Mouse (Mus musculus): ENCODE measurements around the gene Klhl29. TPM values are rescaled to one million over a fixed set of nuclear protein-coding genes. Genes with fewer than 3 reads are reported as not detected.
A peak's percentile ranks its signal among the peaks of the same experiment; 100 is the strongest.

Klhl29 gene
- polyA plus RNA-seq, 1 experiment = 1.1 TPM

GRCm38 (mm10) chr12:5191206-5191605 lies 184.3 kb downstream of the Klhl29 start:
- Histone ChIP-seq H3K27ac (ENCODE audit: control insufficient read depth, insufficient read depth, low read depth, low read length) (no peak overlapping the region; the same call in 1 of the 2 replicates), H3K4me3 (ENCODE audit: control insufficient read depth, low read depth, low read length) (no peak overlapping the region), H3K36me3 (ENCODE audit: control insufficient read depth, insufficient read depth, low read length) (no peaks in the 10 kb centered on the region), H3K27me3 (ENCODE audit: control insufficient read depth, insufficient read depth, low read length) (no peaks in the 10 kb centered on the region), H3K4me1 (ENCODE audit: control insufficient read depth, insufficient read depth, low read length) (peaks cover 8% of the 10 kb centered on the region)
- TF ChIP-seq CTCF (IDR thresholded peaks at IDR 0.05; ENCODE audit: control insufficient read depth, insufficient read depth, insufficient replicate concordance, low read depth, low read length) = no peak
- no peak for TF ChIP-seq POLR2A (IDR thresholded peaks at IDR 0.05; ENCODE audit: control insufficient read depth, low read depth, low read length)

GRCm38 (mm10) chr12:5189446-5190150 lies 185.9 kb downstream of the Klhl29 start:
- peaks cover 8% of the 10 kb centered on the region for H3K4me1 ChIP-seq (ENCODE audit: control insufficient read depth, insufficient read depth, low read length)
- TF ChIP-seq CTCF (IDR thresholded peaks at IDR 0.05; ENCODE audit: control insufficient read depth, insufficient read depth, insufficient replicate concordance, low read depth, low read length) (no peak), POLR2A (IDR thresholded peaks at IDR 0.05; ENCODE audit: control insufficient read depth, low read depth, low read length) (no peak)
- H3K27me3 ChIP-seq (ENCODE audit: control insufficient read depth, insufficient read depth, low read length) = no peaks in the 10 kb centered on the region
- no peak overlapping the region for H3K27ac ChIP-seq (ENCODE audit: control insufficient read depth, insufficient read depth, low read depth, low read length)
- H3K4me3 ChIP-seq (ENCODE audit: control insufficient read depth, low read depth, low read length) = no peak overlapping the region
- H3K36me3 ChIP-seq (ENCODE audit: control insufficient read depth, insufficient read depth, low read length) = no peaks in the 10 kb centered on the region

GRCm38 (mm10) chr12:5188899-5189298 lies 186.6 kb downstream of the Klhl29 start:
- H3K4me3 ChIP-seq (ENCODE audit: control insufficient read depth, low read depth, low read length) = no peak overlapping the region
- H3K27ac ChIP-seq (ENCODE audit: control insufficient read depth, insufficient read depth, low read depth, low read length) = peak overlapping the region; percentile 20; the same call in 1 of the 2 replicates
- H3K4me1 ChIP-seq (ENCODE audit: control insufficient read depth, insufficient read depth, low read length) = peaks cover 8% of the 10 kb centered on the region
- H3K36me3 ChIP-seq (ENCODE audit: control insufficient read depth, insufficient read depth, low read length) = no peaks in the 10 kb centered on the region
- no peaks in the 10 kb centered on the region for H3K27me3 ChIP-seq (ENCODE audit: control insufficient read depth, insufficient read depth, low read length)
- TF ChIP-seq CTCF (IDR thresholded peaks at IDR 0.05; ENCODE audit: control insufficient read depth, insufficient read depth, insufficient replicate concordance, low read depth, low read length) = no peak
- TF ChIP-seq POLR2A (IDR thresholded peaks at IDR 0.05; ENCODE audit: control insufficient read depth, low read depth, low read length) = no peak

GRCm38 (mm10) chr12:5187773-5188333 lies 187.6 kb downstream of the Klhl29 start:
- Histone ChIP-seq H3K36me3 (ENCODE audit: control insufficient read depth, insufficient read depth, low read length) (no peaks in the 10 kb centered on the region), H3K4me1 (ENCODE audit: control insufficient read depth, insufficient read depth, low read length) (peaks cover 8% of the 10 kb centered on the region), H3K27ac (ENCODE audit: control insufficient read depth, insufficient read depth, low read depth, low read length) (no peak overlapping the region), H3K4me3 (ENCODE audit: control insufficient read depth, low read depth, low read length) (no peak overlapping the region), H3K27me3 (ENCODE audit: control insufficient read depth, insufficient read depth, low read length) (no peaks in the 10 kb centered on the region)
- TF ChIP-seq POLR2A (IDR thresholded peaks at IDR 0.05; ENCODE audit: control insufficient read depth, low read depth, low read length) = no peak
- TF ChIP-seq CTCF (IDR thresholded peaks at IDR 0.05; ENCODE audit: control insufficient read depth, insufficient read depth, insufficient replicate concordance, low read depth, low read length) = no peak

- no peaks in the 10 kb centered on the region for H3K36me3 ChIP-seq (ENCODE audit: control insufficient read depth, insufficient read depth, low read length)
- peaks cover under 1% of the 10 kb centered on the region for H3K4me1 ChIP-seq (ENCODE audit: control insufficient read depth, insufficient read depth, low read length)
- H3K27ac ChIP-seq (ENCODE audit: control insufficient read depth, insufficient read depth, low read depth, low read length) = peak overlapping the region; percentile 40
- TF ChIP-seq POLR2A (IDR thresholded peaks at IDR 0.05; ENCODE audit: control insufficient read depth, low read depth, low read length) = no peak
- H3K4me3 ChIP-seq (ENCODE audit: control insufficient read depth, low read depth, low read length) = no peak overlapping the region
- H3K27me3 ChIP-seq (ENCODE audit: control insufficient read depth, insufficient read depth, low read length) = no peaks in the 10 kb centered on the region
Measured at GRCm38 (mm10) chr12:5186645-5187044, 188.8 kb downstream of the Klhl29 start.

- Histone ChIP-seq H3K36me3 (ENCODE audit: control insufficient read depth, insufficient read depth, low read length) (no peaks in the 10 kb centered on the region), H3K4me1 (ENCODE audit: control insufficient read depth, insufficient read depth, low read length) (no peaks in the 10 kb centered on the region; the same call in 1 of the 2 replicates), H3K27me3 (ENCODE audit: control insufficient read depth, insufficient read depth, low read length) (no peaks in the 10 kb centered on the region), H3K4me3 (ENCODE audit: control insufficient read depth, low read depth, low read length) (no peak overlapping the region), H3K27ac (ENCODE audit: control insufficient read depth, insufficient read depth, low read depth, low read length) (no peak overlapping the region)
- TF ChIP-seq POLR2A (IDR thresholded peaks at IDR 0.05; ENCODE audit: control insufficient read depth, low read depth, low read length) = no peak
- TF ChIP-seq CTCF (IDR thresholded peaks at IDR 0.05; ENCODE audit: control insufficient read depth, insufficient read depth, insufficient replicate concordance, low read depth, low read length) = no peak
Measured at GRCm38 (mm10) chr12:5185603-5186002, 189.9 kb downstream of the Klhl29 start.

GRCm38 (mm10) chr12:5182586-5182985 lies 192.9 kb downstream of the Klhl29 start:
- Histone ChIP-seq H3K36me3 (ENCODE audit: control insufficient read depth, insufficient read depth, low read length) (no peaks in the 10 kb centered on the region), H3K27me3 (ENCODE audit: control insufficient read depth, insufficient read depth, low read length) (no peaks in the 10 kb centered on the region), H3K4me1 (ENCODE audit: control insufficient read depth, insufficient read depth, low read length) (no peaks in the 10 kb centered on the region), H3K27ac (ENCODE audit: control insufficient read depth, insufficient read depth, low read depth, low read length) (no peak overlapping the region), H3K4me3 (ENCODE audit: control insufficient read depth, low read depth, low read length) (no peak overlapping the region)
- TF ChIP-seq POLR2A (IDR thresholded peaks at IDR 0.05; ENCODE audit: control insufficient read depth, low read depth, low read length) = no peak
- TF ChIP-seq CTCF (IDR thresholded peaks at IDR 0.05; ENCODE audit: control insufficient read depth, insufficient read depth, insufficient replicate concordance, low read depth, low read length) = no peak

Measured in testis, adult 2 months (tissue).